Mouse (Mus musculus): Measurements from ENCODE around the gene Ostm1. TPM values are rescaled to one million over a fixed set of nuclear protein-coding genes. Genes with fewer than 3 reads are reported as not detected.
A peak's percentile ranks its signal among the peaks of the same experiment; 100 is the strongest.

Ostm1 gene
- polyA plus RNA-seq, 1 experiment from 2014 or later, result 12.1 TPM

DNA sequence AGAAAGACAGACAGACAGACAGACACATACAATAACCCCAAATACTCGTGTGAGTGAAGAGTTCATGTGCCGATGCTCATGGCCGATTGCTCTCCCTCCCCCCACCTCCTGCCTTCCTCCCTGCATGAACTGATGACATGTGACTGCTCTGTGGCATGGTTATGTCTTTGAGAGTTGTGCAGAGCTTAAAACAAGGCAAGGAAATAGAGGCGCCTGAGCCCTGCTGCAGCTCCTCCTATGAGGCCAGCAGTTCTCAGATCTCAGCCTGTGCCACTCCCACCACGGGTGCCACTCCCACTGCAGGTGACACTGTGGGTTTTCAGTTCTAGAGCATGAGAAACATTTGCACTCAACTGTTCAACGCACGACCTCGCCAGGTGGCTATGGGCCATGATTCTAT is 115.4 kb downstream of the Ostm1 start:
- no peak for ATAC-seq
- Histone ChIP-seq H3K36me3 (replicated peaks; ENCODE audit: insufficient read depth, low read length) (peaks cover 27% of the 10 kb centered on the region), H3K27ac (ENCODE audit: low read depth) (no peak overlapping the region), H3K9me3 (ENCODE audit: low read length) (no peaks in the 10 kb centered on the region), H3K27me3 (ENCODE audit: insufficient read depth, low read length) (no peaks in the 10 kb centered on the region), H3K4me1 (ENCODE audit: insufficient read depth) (no peaks in the 10 kb centered on the region), H3K4me3 (ENCODE audit: low read depth, low read length) (no peak overlapping the region), H3K4me2 (ENCODE audit: low read depth, low read length) (no peak overlapping the region), H3K9ac (replicated peaks) (no peak overlapping the region)
- no peak for DNase-seq
- 82% methylated on average over 8 of the region's 8 CpGs for whole genome bisulfite sequencing (ENCODE audit: insufficient replicate concordance)
- TF ChIP-seq EP300 (IDR thresholded peaks at IDR 0.05; ENCODE audit: low read depth) (no peak), CTCF (IDR thresholded peaks at IDR 0.05; ENCODE audit: low read depth) (no peak)

DNA sequence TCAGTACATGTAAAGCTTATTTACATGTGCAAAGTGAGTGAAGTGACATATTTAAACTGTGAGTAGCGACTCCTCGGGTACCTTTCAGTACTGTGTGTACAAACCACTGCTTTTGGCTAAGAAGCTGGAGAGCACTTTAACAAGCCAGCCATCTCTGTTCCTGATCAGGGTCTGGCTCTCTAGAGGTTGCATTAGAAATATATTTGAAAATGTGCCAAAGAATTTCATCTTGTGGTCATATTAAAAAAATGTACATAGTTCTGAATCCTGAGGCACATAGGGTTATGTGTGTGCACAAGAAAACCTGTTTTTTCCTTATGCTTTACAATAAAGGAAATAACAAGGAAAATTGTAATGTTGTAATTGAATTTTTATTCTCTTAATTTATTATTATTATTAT is 118.5 kb downstream of the Ostm1 start:
- H3K36me3 ChIP-seq (replicated peaks; ENCODE audit: insufficient read depth, low read length), result peaks cover 26% of the 10 kb centered on the region
- H3K9ac ChIP-seq (replicated peaks), result no peak overlapping the region
- H3K27me3 ChIP-seq (ENCODE audit: insufficient read depth, low read length), result no peaks in the 10 kb centered on the region
- H3K27ac ChIP-seq (ENCODE audit: low read depth), result no peak overlapping the region
- TF ChIP-seq CTCF (IDR thresholded peaks at IDR 0.05; ENCODE audit: low read depth), result no peak
- no peak for TF ChIP-seq EP300 (IDR thresholded peaks at IDR 0.05; ENCODE audit: low read depth)
- WGBS (ENCODE audit: insufficient replicate concordance), result 91% methylated on average over 2 of the region's 2 CpGs
- H3K4me1 ChIP-seq (ENCODE audit: insufficient read depth), result no peaks in the 10 kb centered on the region
- ATAC-seq (no peak), DNase-seq (no peak)
- H3K4me2 ChIP-seq (ENCODE audit: low read depth, low read length), result no peak overlapping the region
- H3K9me3 ChIP-seq (ENCODE audit: low read length), result no peaks in the 10 kb centered on the region
- no peak overlapping the region for H3K4me3 ChIP-seq (ENCODE audit: low read depth, low read length)

DNA sequence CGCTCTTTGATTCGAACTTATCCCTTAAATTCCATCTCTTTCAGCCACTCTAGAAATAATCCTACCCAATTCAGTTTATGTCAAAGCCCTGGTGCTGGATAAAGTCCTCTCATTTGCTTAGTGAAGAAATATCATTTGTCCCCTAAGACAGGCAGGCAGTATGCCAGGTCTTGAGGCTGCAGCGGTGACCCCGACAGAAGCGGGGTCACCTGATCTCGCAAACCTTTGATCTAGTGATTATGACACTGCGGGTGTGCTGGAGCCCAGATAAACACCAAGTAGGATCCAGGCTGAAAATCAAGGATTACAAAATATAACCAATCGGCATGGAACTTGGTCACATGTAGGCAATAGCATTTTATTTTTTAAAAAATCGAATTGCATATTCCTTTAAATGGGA is 131.1 kb downstream of the Ostm1 start:
- DNase-seq, result peak; percentile 60
- no peaks in the 10 kb centered on the region for H3K4me1 ChIP-seq (ENCODE audit: insufficient read depth)
- 21% methylated on average over 9 of the region's 9 CpGs for WGBS (ENCODE audit: insufficient replicate concordance)
- H3K9ac ChIP-seq (replicated peaks), result no peak overlapping the region
- H3K9me3 ChIP-seq (ENCODE audit: low read length), result 0 out of 2 replicates have a peak, but pooled peaks cover 2% of the 10 kb centered on the region
- no peaks in the 10 kb centered on the region for H3K36me3 ChIP-seq (replicated peaks; ENCODE audit: insufficient read depth, low read length)
- TF ChIP-seq CTCF (IDR thresholded peaks at IDR 0.05; ENCODE audit: low read depth) (no peak), EP300 (IDR thresholded peaks at IDR 0.05; ENCODE audit: low read depth) (peak; percentile 35; the same call in 1 of the 2 replicates)
- H3K27ac ChIP-seq (ENCODE audit: low read depth), result 0 out of 2 replicates have a peak overlapping the region, but pooled peaks have one; percentile 71
- H3K4me3 ChIP-seq (ENCODE audit: low read depth, low read length), result no peak overlapping the region
- H3K4me2 ChIP-seq (ENCODE audit: low read depth, low read length), result peak overlapping the region; percentile 62; the same call in 1 of the 2 replicates
- H3K27me3 ChIP-seq (ENCODE audit: insufficient read depth, low read length), result no peaks in the 10 kb centered on the region
- ATAC-seq, result peak; percentile 94

DNA sequence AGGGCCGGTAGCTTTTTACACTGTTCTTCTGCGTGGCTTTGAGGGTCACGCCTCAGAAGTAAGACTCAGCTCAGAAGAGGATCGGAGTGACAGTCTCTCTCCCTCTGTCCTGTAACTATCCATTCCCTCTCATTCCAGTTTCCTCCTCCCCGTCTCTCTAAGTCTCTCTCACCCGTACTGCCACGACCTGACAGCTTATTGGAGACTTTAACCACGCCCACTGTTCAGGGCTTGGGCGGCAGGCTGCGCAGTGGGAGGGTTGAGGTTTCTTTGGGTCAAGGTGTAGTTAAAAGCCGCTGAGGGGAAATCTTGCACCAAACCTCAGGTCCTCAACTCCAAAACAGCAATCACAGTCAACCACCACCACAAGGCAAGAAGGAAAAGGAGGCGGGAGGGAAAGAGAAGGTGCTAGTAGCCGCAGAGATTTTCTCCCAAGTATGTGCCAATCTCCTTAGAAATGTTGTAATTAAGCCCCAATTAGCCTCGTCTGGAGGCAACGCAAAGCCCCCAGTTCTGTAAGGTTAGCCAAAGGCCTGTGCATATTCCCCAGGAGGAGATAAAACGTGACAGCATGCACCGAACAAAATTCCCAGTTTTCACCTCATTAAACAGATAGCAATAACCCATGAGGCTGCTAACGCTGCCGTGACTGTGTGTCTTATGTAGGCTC is 131.9 kb downstream of the Ostm1 start:
- Histone ChIP-seq H3K36me3 (replicated peaks; ENCODE audit: insufficient read depth, low read length) (no peaks in the 10 kb centered on the region), H3K4me1 (ENCODE audit: insufficient read depth) (no peaks in the 10 kb centered on the region), H3K27me3 (ENCODE audit: insufficient read depth, low read length) (no peaks in the 10 kb centered on the region), H3K27ac (ENCODE audit: low read depth) (peak overlapping the region; percentile 71), H3K4me3 (ENCODE audit: low read depth, low read length) (0 out of 2 replicates have a peak overlapping the region, but pooled peaks have one; percentile 5), H3K9me3 (ENCODE audit: low read length) (no peaks in the 10 kb centered on the region), H3K4me2 (ENCODE audit: low read depth, low read length) (peak overlapping the region; percentile 62), H3K9ac (replicated peaks) (0 out of 2 replicates have a peak overlapping the region, but pooled peaks have one; percentile 21)
- DNase-seq, result no peak
- WGBS (ENCODE audit: insufficient replicate concordance), result 26% methylated on average over 19 of the region's 19 CpGs
- TF ChIP-seq EP300 (IDR thresholded peaks at IDR 0.05; ENCODE audit: low read depth), result no peak
- TF ChIP-seq CTCF (IDR thresholded peaks at IDR 0.05; ENCODE audit: low read depth), result no peak
- ATAC-seq, result peak; percentile 52; the same call in 1 of the 2 replicates

DNA sequence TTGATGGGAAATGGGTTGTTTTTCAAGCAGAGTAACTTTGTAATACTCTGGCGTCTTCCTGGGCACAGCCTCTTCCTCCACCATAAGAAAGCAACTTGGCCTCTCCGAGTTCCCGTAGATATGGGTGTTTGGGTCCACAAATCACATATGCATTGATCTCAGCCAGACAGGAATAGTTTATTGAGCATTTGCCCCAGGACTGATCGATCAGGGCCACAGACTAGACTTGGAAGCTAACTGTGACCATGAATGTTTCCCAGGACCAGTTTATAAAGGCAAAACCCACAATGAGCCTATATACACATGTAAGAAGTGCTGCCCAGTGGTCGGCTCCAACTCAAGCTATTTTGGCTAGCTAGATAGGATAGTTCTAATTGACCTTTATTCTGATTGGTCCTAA is 138.5 kb downstream of the Ostm1 start:
- no peak for ATAC-seq
- Histone ChIP-seq H3K9ac (replicated peaks) (no peak overlapping the region), H3K27ac (ENCODE audit: low read depth) (no peak overlapping the region), H3K4me3 (ENCODE audit: low read depth, low read length) (no peak overlapping the region), H3K4me2 (ENCODE audit: low read depth, low read length) (no peak overlapping the region), H3K4me1 (ENCODE audit: insufficient read depth) (0 out of 2 replicates have a peak, but pooled peaks cover 3% of the 10 kb centered on the region), H3K27me3 (ENCODE audit: insufficient read depth, low read length) (no peaks in the 10 kb centered on the region), H3K9me3 (ENCODE audit: low read length) (no peaks in the 10 kb centered on the region), H3K36me3 (replicated peaks; ENCODE audit: insufficient read depth, low read length) (no peaks in the 10 kb centered on the region)
- WGBS (ENCODE audit: insufficient replicate concordance), result 67% methylated on average over 5 of the region's 5 CpGs
- DNase-seq, result no peak
- TF ChIP-seq EP300 (IDR thresholded peaks at IDR 0.05; ENCODE audit: low read depth), result no peak
- TF ChIP-seq CTCF (IDR thresholded peaks at IDR 0.05; ENCODE audit: low read depth), result no peak

DNA sequence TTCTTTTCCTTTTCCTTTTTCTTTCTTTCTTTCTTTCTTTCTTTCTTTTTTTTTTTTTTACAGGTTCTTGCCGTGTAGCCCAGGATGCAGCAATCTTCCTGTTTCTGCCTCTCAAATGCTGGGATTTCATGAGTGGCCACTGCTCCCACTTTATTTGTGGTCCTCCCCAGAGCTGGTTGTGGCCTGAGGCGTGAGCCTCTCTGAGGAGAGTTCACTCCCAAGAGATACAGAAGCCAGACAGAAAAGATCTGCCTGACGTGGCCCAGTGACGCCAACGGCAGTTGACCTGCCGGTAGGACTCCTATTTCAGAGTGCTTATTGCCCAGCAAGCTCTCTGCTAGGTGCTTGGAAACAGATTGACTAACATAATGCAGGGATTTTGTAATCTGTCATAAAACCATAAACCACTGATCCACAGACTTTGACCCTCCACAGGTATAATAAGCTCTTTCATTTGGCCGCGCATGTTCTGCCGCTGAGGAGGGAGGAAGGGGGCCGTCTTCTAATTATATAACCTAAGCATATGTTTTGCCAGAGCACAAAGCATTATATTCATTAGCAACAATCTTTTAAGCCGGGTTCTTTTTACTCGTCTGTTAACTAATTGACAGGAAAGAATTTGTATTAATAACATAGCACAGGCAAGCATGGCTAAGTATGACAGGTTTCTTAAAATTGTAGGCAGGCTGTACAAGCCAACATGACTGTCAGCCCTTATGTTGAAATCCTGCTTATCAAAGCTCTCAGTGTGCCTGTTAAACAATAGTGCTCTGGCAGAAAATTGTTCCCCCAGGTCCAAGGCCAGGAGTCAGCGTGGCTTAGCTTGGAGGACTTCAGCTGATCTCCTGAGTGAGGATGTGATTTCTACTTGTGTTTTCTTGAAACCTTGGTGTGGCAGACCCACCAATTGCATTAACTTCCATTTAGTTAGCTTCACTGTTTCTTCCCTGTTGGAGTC is 139.9 kb downstream of the Ostm1 start:
- H3K27ac ChIP-seq (ENCODE audit: low read depth), result no peak overlapping the region
- 78% methylated on average over 13 of the region's 13 CpGs for WGBS (ENCODE audit: insufficient replicate concordance)
- no peaks in the 10 kb centered on the region for H3K9me3 ChIP-seq (ENCODE audit: low read length)
- ATAC-seq (peak; percentile 54), DNase-seq (no peak)
- TF ChIP-seq CTCF (IDR thresholded peaks at IDR 0.05; ENCODE audit: low read depth) (no peak), EP300 (IDR thresholded peaks at IDR 0.05; ENCODE audit: low read depth) (no peak)
- H3K4me1 ChIP-seq (ENCODE audit: insufficient read depth), result 0 out of 2 replicates have a peak, but pooled peaks cover 3% of the 10 kb centered on the region
- H3K4me3 ChIP-seq (ENCODE audit: low read depth, low read length), result no peak overlapping the region
- no peak overlapping the region for H3K4me2 ChIP-seq (ENCODE audit: low read depth, low read length)
- H3K9ac ChIP-seq (replicated peaks), result no peak overlapping the region
- no peaks in the 10 kb centered on the region for H3K36me3 ChIP-seq (replicated peaks; ENCODE audit: insufficient read depth, low read length)
- no peaks in the 10 kb centered on the region for H3K27me3 ChIP-seq (ENCODE audit: insufficient read depth, low read length)
